8 mouse cellular contexts compared by ENCODE assay signal in the genomic region with DNA sequence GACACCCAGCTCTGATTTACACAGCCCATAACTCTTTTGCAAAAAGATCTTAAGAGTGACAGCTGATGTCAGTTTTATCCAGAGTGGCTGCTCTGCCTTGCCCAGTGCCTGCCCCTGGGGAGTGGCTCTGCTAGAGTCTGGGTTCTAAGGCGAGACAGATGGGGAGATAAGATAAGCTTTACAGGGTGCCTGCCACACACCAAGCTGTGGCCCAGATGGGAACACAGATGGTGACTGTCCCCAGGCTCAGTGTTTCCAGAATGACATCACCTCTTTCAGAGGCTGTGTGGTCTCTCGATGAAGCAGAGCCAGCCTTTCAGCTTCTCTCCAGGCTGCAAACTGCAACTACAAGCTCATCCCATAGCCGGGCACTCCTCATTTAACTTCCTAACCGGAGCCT. TPM values are rescaled to one million over a fixed set of nuclear protein-coding genes. Genes with fewer than 3 reads are reported as not detected.
DNase-seq lines count a peak whose midpoint lies in the region; ATAC-seq and TF ChIP-seq lines count a peak whose summit lies in the region.

No protein-coding gene starts in this region.

- TF ChIP-seq EP300 in lung, postnatal 0 days (IDR thresholded peaks at IDR 0.05) = peak; percentile 73

- H3K27ac ChIP-seq in lung, postnatal 0 days (ENCODE audit: low read length) = peak overlapping the region; percentile 71
- no peak overlapping the region for H3K27ac ChIP-seq in intestine, embryonic 16.5 days (ENCODE audit: low read length)
- H3K27ac ChIP-seq in liver, embryonic 15.5 days (replicated peaks) = no peak overlapping the region

- no peaks in the 10 kb centered on the region for H3K27me3 ChIP-seq in lung, postnatal 0 days (replicated peaks; ENCODE audit: insufficient read depth, low read length)
- no peaks in the 10 kb centered on the region for H3K27me3 ChIP-seq in intestine, embryonic 16.5 days (replicated peaks; ENCODE audit: control insufficient read depth, insufficient read depth, low read length)
- H3K27me3 ChIP-seq in liver, embryonic 15.5 days = no peaks in the 10 kb centered on the region

- H3K9ac ChIP-seq in lung, postnatal 0 days (replicated peaks; ENCODE audit: low read depth) = no peak overlapping the region
- no peak overlapping the region for H3K9ac ChIP-seq in intestine, embryonic 16.5 days (ENCODE audit: low read depth, low read length)
- H3K9ac ChIP-seq in liver, embryonic 15.5 days = no peak overlapping the region

- TF ChIP-seq POLR2A in lung, adult 2 months (IDR thresholded peaks at IDR 0.05; ENCODE audit: borderline replicate concordance, extremely low read depth, low read depth, low read length) = no peak

- no peak for DNase-seq in lung, postnatal 0 days (ENCODE audit: low spot score)
- no peak for DNase-seq in lung, adult 2 months
- DNase-seq in cerebellum, postnatal 36 days = peak; percentile 87 to 89
- no peak for DNase-seq in ovary, postnatal 10 days (ENCODE audit: low spot score)
- DNase-seq in thymus, postnatal 10 days (ENCODE audit: low spot score in 2 of 2) = no peak

- no peaks in the 10 kb centered on the region for H3K9me3 ChIP-seq in lung, postnatal 0 days (ENCODE audit: low read length)
- H3K9me3 ChIP-seq in intestine, embryonic 16.5 days (ENCODE audit: control insufficient read depth, low read length) = no peaks in the 10 kb centered on the region
- no peaks in the 10 kb centered on the region for H3K9me3 ChIP-seq in liver, embryonic 15.5 days (replicated peaks)

- WGBS in lung, postnatal 0 days = 14% methylated on average over 4 of the region's 4 CpGs
- 38% methylated on average over 4 of the region's 4 CpGs for WGBS in lung, adult 2 months
- WGBS in intestine, embryonic 16.5 days = 35% methylated on average over 4 of the region's 4 CpGs
- WGBS in liver, embryonic 15.5 days (ENCODE audit: insufficient replicate concordance) = 26% methylated on average over 4 of the region's 4 CpGs

- no peak overlapping the region for H3K4me3 ChIP-seq in lung, postnatal 0 days (ENCODE audit: low read depth, low read length)
- H3K4me3 ChIP-seq in lung, adult 2 months (replicated peaks; ENCODE audit: extremely low read depth, low read depth, low read length) = no peak overlapping the region
- no peak overlapping the region for H3K4me3 ChIP-seq in intestine, embryonic 16.5 days (ENCODE audit: low read length)
- no peak overlapping the region for H3K4me3 ChIP-seq in liver, embryonic 15.5 days (replicated peaks)

- H3K4me2 ChIP-seq in lung, postnatal 0 days (replicated peaks; ENCODE audit: low read depth, low read length) = no peak overlapping the region
- H3K4me2 ChIP-seq in intestine, embryonic 16.5 days (ENCODE audit: low read depth, low read length) = no peak overlapping the region
- H3K4me2 ChIP-seq in liver, embryonic 15.5 days = no peak overlapping the region

- no peaks in the 10 kb centered on the region for H3K4me1 ChIP-seq in lung, postnatal 0 days (ENCODE audit: insufficient read depth, low read depth, low read length)
- peaks cover 3% of the 10 kb centered on the region for H3K4me1 ChIP-seq in lung, adult 2 months (ENCODE audit: control insufficient read depth, insufficient read depth, low read length)
- peaks cover 13% of the 10 kb centered on the region for H3K4me1 ChIP-seq in intestine, embryonic 16.5 days (ENCODE audit: control insufficient read depth, insufficient read depth, low read length)
- H3K4me1 ChIP-seq in liver, embryonic 15.5 days (replicated peaks) = peaks cover 4% of the 10 kb centered on the region

- TF ChIP-seq CTCF in lung, postnatal 0 days (IDR thresholded peaks at IDR 0.05) = no peak
- TF ChIP-seq CTCF in lung, adult 2 months (IDR thresholded peaks at IDR 0.05; ENCODE audit: insufficient read depth, low read length) = no peak

- H3K36me3 ChIP-seq in lung, postnatal 0 days (ENCODE audit: insufficient read depth, low read length) = no peaks in the 10 kb centered on the region
- no peaks in the 10 kb centered on the region for H3K36me3 ChIP-seq in intestine, embryonic 16.5 days (ENCODE audit: control insufficient read depth, insufficient read depth, low read length)
- peaks cover 23% of the 10 kb centered on the region for H3K36me3 ChIP-seq in liver, embryonic 15.5 days (replicated peaks)

- ATAC-seq in lung, postnatal 0 days = peak; percentile 31
- ATAC-seq in intestine, embryonic 16.5 days = peak; percentile 68
- peak; percentile 64 for ATAC-seq in liver, embryonic 15.5 days (ENCODE audit: insufficient read depth)
- ATAC-seq in CD4-positive, CD25-positive, alpha-beta regulatory T cell, adult 4 months = no peak

RNA-seq across cellular contexts. Expression of gene Cog7, which starts 41.8 kb away (rescaled TPM):
- 13.4 and 18.3 TPM in 2 replicates for polyA plus RNA-seq in lung, postnatal 0 days (2015; fragmentation: Nextera tagmentation; extraction: Ambion mirVana)
- polyA plus RNA-seq in lung, adult 2 months (2012; rRNA removed) = 25.6 and 29.7 TPM in 2 replicates
- polyA plus RNA-seq in intestine, embryonic 16.5 days (2015; fragmentation: Nextera tagmentation; extraction: Ambion mirVana) = 22.1 and 25.6 TPM in 2 replicates
- 9.2 and 10.0 TPM in 2 replicates for polyA plus RNA-seq in liver, embryonic 15.5 days (2015; fragmentation: Nextera tagmentation; extraction: Ambion mirVana)
- 10 to 100 TPM in 1 of 2 experiments, 1 to 10 TPM in 1; 7.4 to 14.7 TPM for polyA plus RNA-seq in CD4-positive, CD25-positive, alpha-beta regulatory T cell, adult 4 months (2017; shearing (Covaris generic))

Comparison
In these comparisons a context has a peak if more than half of its experiments do, and no peak if none do; other contexts are left out.
1. DNase-seq: peak in cerebellum, postnatal 36 days (2 of 2); none in lung, postnatal 0 days (single experiment), lung, adult 2 months (single experiment), ovary, postnatal 10 days (single experiment) and thymus, postnatal 10 days (0 of 2).